Mouse (Mus musculus): ENCODE data around the gene Ccdc141.

Ccdc141 gene

DNA sequence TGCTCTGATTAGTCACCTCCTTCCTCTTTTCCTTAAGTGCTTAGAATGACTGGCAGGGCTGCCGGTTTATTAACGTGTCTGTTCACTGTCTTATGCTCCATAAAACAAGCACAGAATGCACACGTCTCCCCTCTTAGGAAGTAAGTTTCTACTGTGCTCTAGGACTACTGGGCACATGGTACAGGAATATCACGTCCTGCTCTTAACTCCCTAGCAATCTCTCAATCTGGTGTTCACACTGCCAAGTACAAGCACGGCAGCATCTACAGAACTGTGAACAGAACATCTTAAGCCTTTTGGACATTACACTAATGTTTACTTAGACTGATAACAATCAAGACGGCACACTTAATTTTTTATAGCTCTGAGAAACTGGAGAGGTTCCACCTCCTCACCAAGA lies 52.3 kb downstream of the Ccdc141 start:
- no peak for DNase-seq (ENCODE audit: low read depth)

DNA sequence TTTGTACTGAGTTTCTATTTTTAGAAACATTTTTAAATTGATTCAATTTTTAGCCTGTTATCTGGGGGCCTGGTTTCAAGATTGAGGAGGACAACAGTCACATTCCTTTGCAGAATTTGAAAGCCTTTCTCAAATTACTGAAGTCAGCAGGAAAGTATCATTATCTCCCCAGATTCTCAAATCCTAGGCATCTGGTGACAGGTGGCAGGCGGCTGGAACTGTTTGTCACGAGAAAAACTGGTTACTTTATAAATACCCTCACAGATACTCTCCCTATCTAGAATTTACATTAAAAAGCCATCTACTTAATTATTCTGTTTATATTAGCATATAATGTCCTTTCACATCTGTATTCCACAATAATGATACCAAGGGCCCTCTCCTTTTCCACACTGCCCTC lies 56.1 kb downstream of the Ccdc141 start:
- no peak for DNase-seq (ENCODE audit: low read depth)

DNA sequence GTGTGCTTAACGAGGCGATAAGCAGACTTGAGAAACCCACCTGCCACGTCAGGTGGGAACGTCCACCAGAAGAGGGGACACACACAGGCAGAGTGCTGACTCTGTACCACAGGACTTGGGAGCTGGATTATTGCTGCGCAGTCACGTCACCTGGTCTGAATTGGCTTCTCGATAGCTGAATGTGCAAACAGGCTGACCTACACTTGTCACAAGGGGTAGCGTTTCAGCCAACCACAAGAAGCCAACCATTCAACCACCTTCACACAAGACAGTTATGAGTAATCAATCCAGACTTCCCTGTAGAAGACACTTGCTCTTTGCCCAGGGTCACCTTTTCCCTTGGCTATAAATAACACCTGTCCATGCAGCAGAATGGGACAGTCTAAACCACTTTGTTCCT lies 56.6 kb downstream of the Ccdc141 start:
- no peak for DNase-seq (ENCODE audit: low read depth)

DNA sequence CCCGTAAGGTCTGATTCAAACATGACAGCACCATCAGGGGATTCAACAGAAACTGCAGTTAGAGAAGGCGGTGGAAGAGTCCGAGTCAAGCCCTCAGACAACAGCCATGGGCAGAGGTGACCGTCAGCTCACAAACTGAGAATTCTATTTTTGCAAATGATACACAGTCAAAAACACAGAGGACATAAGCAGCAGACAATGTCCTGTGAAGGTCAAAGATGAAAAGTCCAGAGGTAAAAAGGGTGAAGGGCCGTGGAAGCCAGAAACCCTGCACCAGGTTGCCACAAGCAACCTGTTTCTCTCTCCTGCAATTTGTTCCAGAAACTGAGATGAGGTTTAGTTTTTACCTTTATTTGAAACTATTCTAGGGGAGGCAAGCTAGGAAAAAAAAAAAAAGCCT lies 57.4 kb downstream of the Ccdc141 start:
- no peak for DNase-seq (ENCODE audit: low read depth)

DNA sequence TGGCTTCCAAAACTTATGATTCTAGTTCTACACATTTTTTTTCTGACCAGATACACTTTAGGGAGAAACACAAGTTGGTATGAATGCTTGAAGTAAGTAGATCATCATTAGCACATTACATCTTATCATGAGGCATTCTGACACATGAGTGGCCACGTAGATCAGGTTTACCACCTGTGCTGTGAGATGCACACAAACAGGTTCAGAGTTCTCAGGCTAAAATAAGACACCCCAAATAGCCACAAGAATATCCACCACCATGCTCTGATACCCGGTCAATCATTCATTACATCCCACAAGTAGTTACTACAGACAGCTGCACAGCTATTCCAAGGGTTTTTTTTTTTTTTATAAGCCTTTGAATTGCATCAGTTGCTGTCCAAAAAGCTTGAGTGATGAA lies 59.3 kb downstream of the Ccdc141 start:
- DNase-seq (ENCODE audit: low read depth): no peak

DNA sequence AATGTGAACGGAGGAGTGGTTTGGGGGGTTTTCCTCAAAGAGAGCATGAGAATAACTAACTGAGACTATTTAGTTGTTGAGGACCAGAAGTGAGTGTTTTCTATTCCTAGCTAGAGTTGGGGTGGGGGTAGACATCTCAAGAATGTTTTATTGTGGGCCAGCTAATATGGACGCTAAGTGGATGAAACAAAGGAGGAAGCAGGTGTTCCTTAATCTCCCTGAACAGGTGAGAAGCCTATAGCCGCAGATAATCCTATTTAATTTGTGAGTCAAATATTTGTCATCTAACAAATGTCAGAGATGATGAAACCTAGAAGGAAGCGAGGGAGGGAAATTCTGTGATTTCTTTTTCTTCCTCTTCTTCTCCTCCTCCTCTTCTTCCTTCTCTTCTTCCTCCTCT lies 60.1 kb downstream of the Ccdc141 start:
- DNase-seq (ENCODE audit: low read depth): no peak

DNA sequence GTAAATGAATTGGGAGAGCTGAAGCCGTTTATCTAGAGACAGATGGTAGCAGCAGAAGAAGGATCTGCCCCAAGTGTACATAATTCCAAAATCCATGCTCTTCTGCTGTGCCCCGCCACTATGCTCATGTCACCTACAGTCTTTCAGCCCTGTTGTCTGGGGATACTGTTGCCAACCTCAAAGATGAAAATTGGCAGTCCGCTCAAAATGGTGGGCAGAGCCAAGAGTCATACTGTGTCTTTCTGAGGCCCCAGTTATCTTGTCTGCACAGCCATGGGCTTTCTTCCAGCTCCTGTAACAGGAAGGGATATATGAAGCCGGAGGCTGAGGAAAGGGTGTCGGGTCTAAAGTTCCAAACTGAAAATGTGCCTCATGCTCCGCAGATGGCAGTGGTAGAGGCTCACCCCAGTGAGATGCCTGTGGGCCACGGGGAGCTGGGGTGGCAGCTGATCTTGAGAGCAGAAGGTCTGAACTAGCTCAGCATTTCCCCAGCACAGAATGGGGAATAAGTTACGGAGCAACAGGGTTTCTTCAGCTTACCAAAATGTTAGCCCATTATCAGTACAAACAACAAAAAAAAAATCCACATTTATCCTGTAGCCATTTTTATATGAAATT lies 60.8 kb downstream of the Ccdc141 start:
- no peak for DNase-seq (ENCODE audit: low read depth)

DNA sequence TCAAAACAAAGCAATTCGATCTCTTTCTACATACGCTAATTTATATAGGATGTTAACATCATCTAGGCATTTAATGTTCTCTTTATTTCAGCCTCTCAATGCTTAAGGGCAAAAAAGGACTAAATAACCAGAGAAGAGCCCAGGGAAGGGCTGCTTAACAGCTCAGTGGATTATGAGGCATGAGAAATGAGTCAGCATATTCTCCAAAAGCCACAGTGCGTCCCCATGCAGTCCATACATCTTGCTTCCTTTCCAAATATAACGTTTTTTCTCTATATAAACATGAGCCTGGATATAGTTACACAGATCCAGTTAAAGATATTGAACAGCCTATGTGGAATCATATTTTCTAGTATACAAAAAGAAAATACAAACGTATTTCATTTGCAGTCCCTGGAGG lies 61.9 kb downstream of the Ccdc141 start:
- DNase-seq (ENCODE audit: low read depth): peak; percentile 1

DNA sequence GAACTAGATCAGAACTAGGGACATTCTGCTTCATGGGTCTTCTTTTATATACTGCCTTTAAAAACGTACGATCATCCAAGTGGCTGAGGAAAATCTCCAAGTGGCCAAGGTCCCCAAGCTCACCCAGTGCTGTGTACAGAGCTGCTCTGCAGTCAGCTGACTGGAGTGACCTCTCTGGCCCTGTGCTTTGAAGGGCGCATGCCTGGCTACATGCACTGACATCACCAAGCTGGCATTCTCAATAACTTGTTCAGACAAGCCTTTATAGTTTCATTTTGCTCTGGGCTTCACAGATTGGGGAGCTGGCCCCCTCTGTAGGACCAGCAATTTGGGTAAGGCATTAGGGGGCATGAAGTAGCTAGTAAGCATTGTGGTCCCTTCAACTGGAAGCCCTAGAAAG lies 64.3 kb downstream of the Ccdc141 start:
- DNase-seq (ENCODE audit: low read depth): no peak

DNA sequence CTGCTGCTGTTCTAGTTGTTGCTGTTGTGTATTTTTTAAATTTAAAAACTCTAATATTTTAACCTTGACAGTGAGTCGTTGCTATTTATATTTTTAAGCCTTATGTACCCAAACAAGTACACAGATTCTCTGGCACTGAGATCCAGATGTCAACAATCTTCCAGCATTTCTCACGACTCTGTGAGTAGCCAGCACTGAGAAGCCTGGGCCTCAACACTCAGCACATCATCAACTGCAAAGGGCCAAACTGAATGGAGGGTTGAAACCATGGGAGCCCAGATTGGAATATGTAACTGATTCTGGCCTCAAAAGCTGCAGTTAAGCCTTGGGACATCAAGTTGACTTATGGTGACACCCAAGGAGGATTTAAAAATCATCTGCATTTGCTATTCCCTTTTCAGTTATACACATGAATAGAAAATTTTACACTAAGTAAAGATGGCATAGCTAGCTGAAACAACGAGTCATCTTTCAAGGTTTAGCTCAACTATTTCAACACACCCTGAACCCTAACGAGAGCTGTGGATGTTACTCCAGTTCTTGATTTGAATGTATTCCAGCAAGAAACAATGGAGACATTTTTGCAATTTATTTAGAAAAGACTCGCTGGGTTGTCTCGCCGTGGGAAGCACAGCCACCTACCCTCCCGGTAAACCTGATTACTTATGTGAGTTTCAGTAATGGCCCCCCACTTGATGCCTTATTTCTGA lies 65.3 kb downstream of the Ccdc141 start:
- DNase-seq (ENCODE audit: low read depth): no peak

DNA sequence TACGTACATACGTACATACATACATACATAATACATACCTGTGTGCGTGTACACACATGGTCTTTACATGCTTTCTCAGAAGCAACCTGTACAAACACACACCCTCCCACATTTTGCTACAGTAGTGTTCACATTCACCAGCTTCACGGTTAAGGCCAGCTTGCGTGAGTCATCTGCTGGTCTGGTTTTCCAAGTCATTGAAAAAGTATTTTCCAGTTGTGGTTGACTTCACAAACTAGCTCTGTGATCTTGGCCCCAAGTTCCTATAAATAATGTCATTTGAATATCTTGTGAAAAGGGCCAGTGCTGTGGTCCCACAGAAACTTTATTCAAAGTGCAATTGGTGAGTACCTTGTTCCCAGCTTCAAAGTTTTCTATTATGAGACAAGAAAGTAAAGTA lies 67.9 kb downstream of the Ccdc141 start:
- no peak for DNase-seq (ENCODE audit: low read depth)

DNA sequence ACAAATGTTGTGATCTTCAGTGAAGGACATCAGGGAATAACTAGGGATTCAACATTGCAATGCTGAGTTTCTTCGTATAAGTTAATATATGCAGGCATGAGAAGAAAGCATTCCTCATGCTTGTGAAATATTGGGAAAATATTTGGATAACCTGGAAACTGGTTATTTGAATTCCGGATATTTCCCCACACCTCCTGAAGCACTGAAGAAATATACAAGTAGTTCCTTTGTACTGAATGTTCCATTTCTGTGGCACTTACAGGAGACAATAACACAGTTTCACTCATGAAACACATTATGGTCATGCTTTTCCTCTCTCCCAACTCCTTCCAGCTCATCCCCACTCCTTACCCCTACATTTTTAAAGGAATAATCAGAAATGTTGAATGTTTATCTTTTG lies 70.6 kb downstream of the Ccdc141 start:
- DNase-seq (ENCODE audit: low read depth): no peak

DNA sequence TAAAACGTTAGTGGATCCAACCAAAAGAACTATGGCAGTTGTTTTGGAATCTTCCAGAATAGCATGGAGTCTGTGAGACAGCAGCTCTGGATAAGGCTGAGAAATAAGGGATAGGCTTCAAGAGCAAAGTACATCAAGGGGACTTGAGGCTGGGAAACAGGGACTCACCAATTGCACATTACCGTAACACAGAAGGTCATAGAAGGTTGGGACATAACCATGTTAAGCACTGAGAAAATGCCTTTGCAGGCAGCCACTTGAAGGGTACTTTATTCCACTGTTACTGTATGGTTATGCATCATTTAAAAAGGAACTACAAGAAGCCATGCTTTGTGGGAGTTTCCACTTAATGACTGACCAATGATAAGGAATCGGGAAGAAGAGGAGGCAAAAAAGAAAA lies 71.7 kb downstream of the Ccdc141 start:
- no peak for DNase-seq (ENCODE audit: low read depth)

DNA sequence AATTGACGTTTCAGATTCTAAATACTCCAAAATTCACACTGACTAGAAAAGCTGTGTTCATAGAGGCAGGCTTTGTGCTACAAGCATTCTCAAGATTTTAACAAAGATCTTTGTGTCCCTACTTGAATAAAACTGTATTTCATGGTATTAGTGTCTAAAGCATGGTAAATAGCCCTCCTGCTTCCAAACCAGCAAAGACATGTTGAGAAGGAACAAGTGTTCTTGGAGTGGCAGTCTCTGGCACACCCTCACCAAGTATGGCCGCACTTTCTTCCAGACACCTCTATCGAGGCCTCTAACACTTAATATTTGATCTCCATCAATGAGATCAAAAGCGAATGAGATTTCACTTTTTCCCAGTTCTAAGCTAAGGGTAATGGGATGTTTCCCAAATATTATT lies 78.7 kb downstream of the Ccdc141 start:
- DNase-seq (ENCODE audit: low read depth): no peak

DNA sequence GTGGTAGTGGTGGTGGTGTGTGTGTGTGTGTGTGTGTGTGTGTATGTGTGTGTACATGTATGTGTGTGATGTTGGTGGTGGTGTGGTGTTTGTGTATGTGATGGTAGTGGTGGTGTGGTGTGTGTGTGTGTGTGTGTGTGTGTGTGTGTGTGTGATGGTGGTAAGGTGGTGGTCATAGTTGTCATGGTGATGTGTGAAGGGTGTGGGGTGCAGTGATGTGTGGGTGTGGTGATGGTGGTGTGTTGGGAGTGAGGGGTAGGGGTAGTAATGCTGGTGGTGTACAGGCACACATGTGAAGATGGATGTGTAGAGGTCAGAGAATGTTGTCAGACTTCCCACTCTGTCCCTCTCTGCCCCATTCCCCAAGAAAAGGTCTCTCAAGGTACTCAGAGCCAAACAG lies 85.1 kb downstream of the Ccdc141 start:
- DNase-seq (ENCODE audit: low read depth): no peak

DNA sequence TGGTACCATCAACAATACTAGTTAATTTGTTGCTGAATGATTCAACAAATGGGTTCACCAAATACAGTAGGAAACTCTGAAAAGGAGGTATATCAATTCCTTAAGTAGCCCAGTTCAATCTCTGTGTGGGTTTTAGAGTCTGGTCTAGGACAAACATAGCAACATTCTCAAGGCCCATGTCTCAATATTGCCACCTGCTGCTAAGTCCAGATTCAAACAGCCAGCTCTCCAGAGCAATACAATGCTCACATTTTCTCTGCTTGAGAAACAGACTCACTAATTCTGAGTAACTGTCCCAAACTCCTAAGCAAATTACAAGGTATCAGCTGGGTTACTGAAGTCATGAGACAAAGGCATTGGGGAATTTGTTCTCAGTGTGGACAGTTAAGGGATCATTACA lies 85.8 kb downstream of the Ccdc141 start:
- no peak for DNase-seq (ENCODE audit: low read depth)

DNA sequence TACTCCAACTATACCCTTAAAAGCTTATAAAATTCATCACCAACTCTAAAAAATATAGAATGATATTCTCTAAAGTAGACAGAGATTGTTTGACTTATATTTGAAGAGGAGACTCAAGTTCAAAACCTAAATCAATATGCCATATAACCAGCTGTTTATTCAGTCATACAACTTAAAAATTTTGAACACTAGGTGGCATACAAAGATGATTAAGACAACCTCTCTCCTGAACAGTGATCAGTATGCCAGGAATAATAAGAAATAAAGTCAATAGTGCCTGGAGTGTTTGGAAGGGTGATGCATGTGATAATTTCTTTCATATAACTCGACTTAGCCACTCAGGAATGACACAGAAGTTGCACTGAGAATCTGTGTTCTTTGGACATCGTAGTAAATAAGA lies 89.3 kb downstream of the Ccdc141 start:
- DNase-seq (ENCODE audit: low read depth): no peak

DNA sequence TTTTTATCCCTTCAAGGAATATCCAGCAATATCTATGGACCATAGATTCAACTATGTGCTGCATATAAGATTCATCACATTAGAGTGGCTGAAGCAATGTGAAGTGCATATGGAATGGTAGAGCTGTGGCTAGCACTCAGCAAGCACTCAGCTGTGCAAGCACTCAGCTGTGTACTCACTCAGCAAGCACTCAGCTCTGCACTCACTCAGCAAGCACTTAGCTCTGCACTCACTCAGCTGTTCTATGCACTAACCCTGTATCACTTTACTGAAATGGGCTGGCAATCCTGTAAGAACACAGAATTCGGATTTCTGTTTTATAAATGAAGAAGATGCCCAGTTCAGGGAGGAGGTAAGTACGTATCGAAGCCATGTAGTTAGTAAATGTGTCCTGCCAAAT lies 89.8 kb downstream of the Ccdc141 start:
- DNase-seq (ENCODE audit: low read depth): no peak

DNA sequence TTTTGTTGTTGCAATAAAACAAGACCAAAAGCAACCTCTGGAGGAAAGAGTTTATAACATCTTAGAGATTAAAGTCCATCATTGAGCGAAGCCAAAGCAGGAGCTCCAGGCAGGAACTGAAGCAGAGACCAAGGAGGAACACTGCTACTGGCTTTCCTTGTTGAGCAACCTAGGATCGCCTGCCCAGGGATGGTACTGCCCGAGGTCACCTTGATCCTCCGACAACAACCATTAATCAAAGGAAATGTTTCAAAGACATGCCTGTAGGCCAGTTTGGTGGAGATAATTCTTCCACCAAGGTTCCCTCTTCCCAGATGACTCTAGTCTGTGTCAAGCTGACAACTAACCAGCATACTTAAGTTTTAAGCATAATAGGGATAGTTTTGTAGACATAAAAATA lies 91.7 kb downstream of the Ccdc141 start:
- DNase-seq (ENCODE audit: low read depth): no peak

DNA sequence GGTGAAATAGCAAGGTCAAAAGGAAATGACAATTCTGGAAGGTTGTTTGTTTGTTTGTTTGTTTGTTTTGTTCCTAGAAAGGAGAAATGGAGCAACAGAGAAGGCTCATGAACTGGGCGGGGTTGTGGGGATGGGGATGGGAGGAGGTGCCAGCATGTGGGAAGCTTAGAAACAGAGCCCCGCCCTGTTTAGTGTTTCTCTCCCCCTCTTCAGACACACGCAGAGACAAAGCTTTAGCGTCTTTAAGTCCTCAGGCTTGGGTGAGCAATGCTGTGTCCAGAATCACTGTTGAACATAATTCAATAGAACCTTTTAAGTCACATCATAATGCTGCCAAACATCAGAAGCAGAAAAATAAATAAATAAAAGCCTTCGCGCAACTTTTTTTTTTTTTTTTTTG lies 96.1 kb downstream of the Ccdc141 start:
- no peak for DNase-seq (ENCODE audit: low read depth)

DNA sequence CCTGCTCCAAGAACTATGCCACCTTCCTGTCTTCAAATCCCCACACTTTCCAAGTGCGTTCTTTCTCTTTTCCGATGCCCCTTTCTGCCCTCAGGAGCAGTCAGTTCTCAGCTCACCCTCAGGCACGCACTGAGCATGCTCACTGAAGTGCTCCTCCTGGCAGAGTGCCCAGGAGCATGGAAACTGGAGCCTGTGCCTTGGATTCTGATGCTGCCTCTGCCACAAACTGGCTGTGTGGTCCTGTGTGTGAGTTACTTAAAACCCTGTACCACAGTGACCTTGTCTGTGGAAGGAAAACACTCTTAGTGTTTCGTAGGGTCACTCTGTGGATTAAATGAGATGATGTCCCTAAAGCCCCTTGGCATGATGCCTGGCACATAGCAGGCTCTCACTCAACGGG lies 96.5 kb downstream of the Ccdc141 start:
- no peak for DNase-seq (ENCODE audit: low read depth)

DNA sequence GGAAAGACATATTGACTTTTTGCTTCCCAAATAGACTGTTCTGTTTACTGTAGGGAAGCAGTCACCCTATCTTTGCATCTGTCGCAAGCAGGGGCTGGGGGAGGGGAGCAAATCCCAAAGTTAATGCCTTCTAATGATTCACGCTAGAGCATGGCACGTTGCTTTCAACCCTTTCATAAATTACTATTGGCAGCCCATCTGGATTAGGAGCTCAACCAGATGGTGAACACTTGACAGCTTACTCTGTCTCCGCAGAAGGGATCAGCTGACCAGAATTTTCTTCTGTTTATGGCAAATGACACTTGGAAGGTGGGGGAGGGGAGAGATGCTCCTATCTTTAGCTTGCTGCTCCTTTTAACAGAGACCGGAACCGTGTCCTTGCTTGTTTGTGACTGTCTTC lies 105.1 kb downstream of the Ccdc141 start:
- DNase-seq (ENCODE audit: low read depth): no peak

DNA sequence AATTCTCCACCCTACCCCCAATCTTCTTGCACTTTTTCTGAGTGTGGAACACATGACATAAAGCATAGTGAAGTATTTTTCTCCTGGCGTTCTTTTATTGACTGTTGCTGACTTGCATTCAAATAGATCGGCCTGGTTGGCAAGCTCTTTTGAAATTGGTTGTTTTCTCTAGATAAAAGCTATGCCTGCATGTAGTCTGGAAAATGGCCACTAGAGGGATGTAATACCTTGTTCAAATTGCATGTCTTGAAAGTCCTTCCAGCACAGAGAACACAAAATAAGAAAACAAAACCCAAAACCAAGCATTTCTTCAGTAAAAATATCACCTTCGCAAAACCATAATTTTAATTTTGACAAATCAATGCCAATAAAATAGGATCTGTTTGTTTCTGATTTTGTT lies 108.6 kb downstream of the Ccdc141 start:
- peak; percentile 40 for DNase-seq (ENCODE audit: low read depth)

DNA sequence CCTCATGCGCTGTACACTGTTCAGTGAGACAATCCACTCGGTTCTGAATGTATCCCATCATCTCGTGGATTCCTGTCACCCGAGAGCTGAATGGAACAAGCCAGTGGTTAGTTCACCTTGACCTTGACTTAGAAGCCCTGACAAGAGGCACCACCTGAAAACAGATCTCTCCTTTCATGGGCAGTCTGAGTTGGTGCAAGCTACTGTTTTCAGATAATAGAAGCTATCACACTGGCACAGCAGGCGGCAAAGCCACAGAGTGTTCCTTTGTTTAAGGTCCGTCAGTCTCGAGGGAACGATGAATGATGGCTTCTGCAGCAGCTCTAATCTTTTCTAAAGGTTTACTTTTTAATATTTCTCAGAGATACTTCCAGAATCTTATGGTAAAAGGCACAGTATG lies 110.8 kb downstream of the Ccdc141 start:
- DNase-seq (ENCODE audit: low read depth): no peak
